Mouse (Mus musculus) myocyte (in vitro differentiated cells): ENCODE measurements at regions not wholly inside any gene's neighbourhood (a gene's known extent, or its start where the extent isn't known, plus 50 kb on each side); places are given as distances from the start of the nearest gene placed in this dataset.

Source experiments
- CEBPB ChIP-seq: IDR thresholded peaks from 2 replicates; pipeline ENCODE4 v1.6.1; 2011; ENCODE audit warnings: mild to moderate bottlenecking, moderate library complexity; ENCODE audit not compliant: poor library complexity, insufficient read depth, severe bottlenecking
- E2F4 ChIP-seq: IDR thresholded peaks from one replicate; pipeline ENCODE4 v1.6.1; 2011; ENCODE audit warnings: mild to moderate bottlenecking, control low read depth, moderate library complexity; ENCODE audit not compliant: insufficient read depth
- MAX ChIP-seq: IDR thresholded peaks from one replicate; pipeline ENCODE4 v1.6.1; 2011; ENCODE audit warnings: low read depth, mild to moderate bottlenecking, control low read depth
- MYOD1 ChIP-seq, 3 experiments: IDR thresholded peaks; one replicate each; pipeline ENCODE4 v1.6.1; 2011; ENCODE audit warnings: control low read depth in 2 of 3, low read depth in 2 of 3, mild to moderate bottlenecking in 2 of 3, moderate library complexity in 1 of 3; ENCODE audit not compliant: insufficient read length in 2 of 3, control insufficient read depth in 1 of 3
- MYOG ChIP-seq, 3 experiments: IDR thresholded peaks; one replicate each; pipeline ENCODE4 v1.6.1; 2011; ENCODE audit warnings: control low read depth in 2 of 3, low read depth in 2 of 3, mild to moderate bottlenecking in 2 of 3; ENCODE audit not compliant: insufficient read length in 2 of 3, control insufficient read depth in 1 of 3, insufficient read depth in 1 of 3
- POLR2A ChIP-seq: IDR thresholded peaks from one replicate; pipeline ENCODE4 v1.6.1; 2011; ENCODE audit warnings: low read depth, mild to moderate bottlenecking, control low read depth, moderate library complexity; ENCODE audit not compliant: insufficient read length
- POLR2AphosphoS2 ChIP-seq: IDR thresholded peaks from one replicate; pipeline ENCODE4 v1.6.1; 2011; ENCODE audit warnings: low read depth, control low read depth; ENCODE audit not compliant: insufficient read length
- REST ChIP-seq: IDR thresholded peaks from one replicate; pipeline ENCODE4 v1.6.1; 2011; ENCODE audit warnings: mild to moderate bottlenecking, control low read depth, moderate library complexity; ENCODE audit not compliant: insufficient read depth, insufficient read length
- SRF ChIP-seq: IDR thresholded peaks from one replicate; pipeline ENCODE4 v1.6.1; 2011; ENCODE audit warnings: low read depth; ENCODE audit not compliant: control insufficient read depth, insufficient read length
- TCF12 ChIP-seq: IDR thresholded peaks from one replicate; pipeline ENCODE4 v1.6.1; 2011; ENCODE audit warnings: mild to moderate bottlenecking, control low read depth; ENCODE audit not compliant: poor library complexity, insufficient read depth, severe bottlenecking
- USF1 ChIP-seq: IDR thresholded peaks from one replicate; pipeline ENCODE4 v1.6.1; 2011; ENCODE audit warnings: low read depth, mild to moderate bottlenecking, control low read depth, moderate library complexity

- TF ChIP-seq POLR2AphosphoS2: no peak
- no peak for TF ChIP-seq POLR2A
- no peak for TF ChIP-seq CEBPB
- TF ChIP-seq E2F4: no peak
- no peak for TF ChIP-seq TCF12
- no peak for TF ChIP-seq USF1
- no peak for TF ChIP-seq MYOD1 (IDR thresholded peaks at IDR 0.05; ENCODE audit: control insufficient read depth in 1 of 3, insufficient read length in 2 of 3, low read depth in 2 of 3)
- TF ChIP-seq SRF: no peak
- no peak for TF ChIP-seq MAX
- TF ChIP-seq REST: no peak
- no peak for TF ChIP-seq MYOG (IDR thresholded peaks at IDR 0.05; ENCODE audit: control insufficient read depth in 1 of 3, insufficient read depth in 1 of 3, insufficient read length in 2 of 3, low read depth in 2 of 3)
Observed at GRCm38 (mm10) chr15:50102596-50103277, 3782.0 kb upstream of the Gm7489 start.
